Mouse (Mus musculus) thymus, adult 2 months (tissue): ENCODE measurements around the gene Top3b. TPM values are rescaled to one million over a fixed set of nuclear protein-coding genes. Genes with fewer than 3 reads are reported as not detected.
"Not testable (repeated sequence)": the region's sequence is repeated elsewhere in the genome, so short reads cannot be mapped to it uniquely, and the experiment has no call there.

Source experiments
- DNase-seq: peaks from one replicate; pipeline ENCODE4 v3.0.0; 2021
- H3K27ac ChIP-seq: fragments of 200-500 bp; 2 replicates; pipeline ENCODE4 v1.5.1; 2012; ENCODE audit warnings: low read length, control low read depth; ENCODE audit not compliant: control insufficient read depth, insufficient read depth
- H3K27me3 ChIP-seq: fragments of 200-500 bp; 2 replicates; pipeline ENCODE4 v1.6.1; 2012; ENCODE audit warnings: mild to moderate bottlenecking, low read length, moderate library complexity, mixed read lengths; ENCODE audit not compliant: control insufficient read depth, insufficient read depth
- H3K36me3 ChIP-seq: fragments of 200-500 bp; 2 replicates; pipeline ENCODE4 v1.6.1; 2012; ENCODE audit warnings: mild to moderate bottlenecking, low read length, moderate library complexity; ENCODE audit not compliant: control insufficient read depth, insufficient read depth
- H3K4me1 ChIP-seq: fragments of 200-500 bp; replicated peaks from 2 replicates; pipeline ENCODE4 v1.6.1; 2012; ENCODE audit warnings: low read length; ENCODE audit not compliant: control insufficient read depth, insufficient read depth
- H3K4me3 ChIP-seq: fragments of 200-500 bp; 2 replicates; pipeline ENCODE4 v1.5.1; 2012; ENCODE audit warnings: mild to moderate bottlenecking, low read length, control low read depth, moderate library complexity; ENCODE audit not compliant: control insufficient read depth, insufficient read depth
- CTCF ChIP-seq: fragments of 200-500 bp; IDR thresholded peaks from 2 replicates; pipeline ENCODE4 v1.5.1; 2012; ENCODE audit warnings: mild to moderate bottlenecking, control low read depth, low read length, moderate library complexity, borderline replicate concordance; ENCODE audit not compliant: control insufficient read depth, poor library complexity, insufficient read depth; ENCODE audit errors: extremely low read depth
- POLR2A ChIP-seq: fragments of 200-500 bp; IDR thresholded peaks from 2 replicates; pipeline ENCODE4 v1.6.1; 2012; ENCODE audit warnings: mild to moderate bottlenecking, low read length, control low read depth, moderate library complexity; ENCODE audit not compliant: control insufficient read depth, poor library complexity, insufficient read depth; ENCODE audit errors: extremely low read depth
- WGBS: fragments of 180-500 bp; shearing (Covaris S2); methylation state at CpG from one replicate; pipeline ENCODE4 v1.1.7; 2018; 5-methylcytosine and 5-hydroxymethylcytosine counted together
- polyA plus RNA-seq: library from polyadenylated mRNA; depleted of rRNA; stranded (reverse); fragments of >200 nt; gene quantifications from 2 replicates; pipeline ENCODE4 v1.2.3, GENCODE M21; 2012

Top3b gene
- polyA plus RNA-seq, 1 experiment, result 101 TPM

GRCm38 (mm10) chr16:16852411-16852810, 18.1 kb upstream of the Top3b start:
- TF ChIP-seq POLR2A (no peak), CTCF (no peak)
- Histone ChIP-seq H3K36me3 (no peaks in the 10 kb centered on the region), H3K27me3 (no peaks in the 10 kb centered on the region), H3K4me1 (peaks cover 14% of the 10 kb centered on the region), H3K27ac (no peak overlapping the region), H3K4me3 (no peak overlapping the region)
- WGBS, result 94% methylated on average over 3 of the region's 3 CpGs
- no peak for DNase-seq

- Histone ChIP-seq H3K36me3 (no peaks in the 10 kb centered on the region), H3K4me1 (peaks cover 17% of the 10 kb centered on the region), H3K27me3 (no peaks in the 10 kb centered on the region), H3K4me3 (no peak overlapping the region), H3K27ac (no peak overlapping the region)
- DNase-seq, result peak; percentile 76
- 7% methylated on average over 6 of the region's 6 CpGs for WGBS
- TF ChIP-seq POLR2A (no peak), CTCF (no peak)
These were observed 15.7 kb upstream of the Top3b start for GRCm38 (mm10) chr16:16854836-16855235.

GRCm38 (mm10) chr16:16855541-16855940, 15.0 kb upstream of the Top3b start:
- Histone ChIP-seq H3K27ac (no peak overlapping the region), H3K4me1 (peaks cover 17% of the 10 kb centered on the region), H3K27me3 (no peaks in the 10 kb centered on the region), H3K4me3 (no peak overlapping the region), H3K36me3 (no peaks in the 10 kb centered on the region)
- WGBS, result 91% methylated on average over 1 of the region's 1 CpGs
- DNase-seq, result no peak
- TF ChIP-seq POLR2A, result no peak
- TF ChIP-seq CTCF, result no peak

GRCm38 (mm10) chr16:16856054-16856453, 14.5 kb upstream of the Top3b start:
- H3K4me3 ChIP-seq, DNase-seq, H3K36me3 ChIP-seq, H3K27me3 ChIP-seq: not testable (repeated sequence)
- WGBS, result 79% methylated on average over 9 of the region's 9 CpGs
- H3K4me1 ChIP-seq, result peaks cover 17% of the 10 kb centered on the region
- 0 out of 2 replicates have a peak overlapping the region, but pooled peaks have one; percentile 13 for H3K27ac ChIP-seq

GRCm38 (mm10) chr16:16856731-16857476, 13.6 kb upstream of the Top3b start:
- H3K27me3 ChIP-seq, result no peaks in the 10 kb centered on the region
- H3K27ac ChIP-seq, result peak overlapping the region; percentile 16; the same call in 1 of the 2 replicates
- H3K4me1 ChIP-seq, result peaks cover 17% of the 10 kb centered on the region
- WGBS, result 86% methylated on average over 13 of the region's 13 CpGs
- DNase-seq, result no peak
- no peak overlapping the region for H3K4me3 ChIP-seq
- TF ChIP-seq CTCF, result no peak
- TF ChIP-seq POLR2A, result no peak
- H3K36me3 ChIP-seq, result no peaks in the 10 kb centered on the region

- no peak for DNase-seq
- Histone ChIP-seq H3K36me3 (no peaks in the 10 kb centered on the region), H3K27me3 (no peaks in the 10 kb centered on the region), H3K27ac (no peak overlapping the region), H3K4me1 (peaks cover 29% of the 10 kb centered on the region), H3K4me3 (no peak overlapping the region)
- no peak for TF ChIP-seq POLR2A
- TF ChIP-seq CTCF, result no peak
- 97% methylated on average over 3 of the region's 3 CpGs for WGBS
These were observed 8.2 kb upstream of the Top3b start for GRCm38 (mm10) chr16:16862288-16862687.

GRCm38 (mm10) chr16:16863978-16864377, 6.6 kb upstream of the Top3b start, which contains the start of gene Igll1:
TSS of gene Igll1 (minus strand) at chr16:16863985.
- Histone ChIP-seq H3K36me3 (no peaks in the 10 kb centered on the region), H3K4me3 (no peak within 1 kb of the TSS), H3K27ac (no peak within 1 kb of the TSS), H3K4me1 (peaks cover 26% of the 10 kb centered on the region), H3K27me3 (no peaks in the 10 kb centered on the region)
- no peak for TF ChIP-seq POLR2A
- TF ChIP-seq CTCF, result no peak
- WGBS, result 54% methylated on average over 2 of the region's 2 CpGs
- DNase-seq, result no peak
